Mouse (Mus musculus) hindbrain, embryonic 15.5 days (tissue): ENCODE measurements around the gene Cdiptos. TPM values are rescaled to one million over a fixed set of nuclear protein-coding genes. Genes with fewer than 3 reads are reported as not detected.
A peak's percentile ranks its signal among the peaks of the same experiment; 100 is the strongest.

Experiments
- ATAC-seq: fragments of 200-750 bp; cut with Nextera tagmentation; 2 replicates; pipeline ENCODE4 v1.8.0; 2017; ENCODE audit warnings: low read depth, moderate number of reproducible peaks, moderate TSS enrichment; ENCODE audit not compliant: low FRiP score
- H3K27ac ChIP-seq: fragments of 300-500 bp; sonication (generic); replicated peaks from 2 replicates; pipeline ENCODE4 v1.5.1; 2015; ENCODE audit warnings: mild to moderate bottlenecking, inconsistent platforms
- H3K27me3 ChIP-seq: fragments of 300-500 bp; sonication (generic); 2 replicates; pipeline ENCODE4 v1.6.1; 2015; ENCODE audit warnings: control low read depth, inconsistent platforms
- H3K36me3 ChIP-seq: fragments of 300-500 bp; sonication (generic); 2 replicates; pipeline ENCODE4 v1.6.1; 2015; ENCODE audit warnings: control low read depth, inconsistent platforms
- H3K4me1 ChIP-seq: fragments of 300-500 bp; sonication (generic); replicated peaks from 2 replicates; pipeline ENCODE4 v1.6.1; 2015; ENCODE audit warnings: control low read depth, inconsistent platforms
- H3K4me2 ChIP-seq: fragments of 300-500 bp; sonication (generic); 2 replicates; pipeline ENCODE4 v1.6.1; 2015; ENCODE audit warnings: moderate library complexity, mild to moderate bottlenecking, inconsistent platforms
- H3K4me3 ChIP-seq: fragments of 300-500 bp; sonication (generic); 2 replicates; pipeline ENCODE4 v1.5.1; 2015; ENCODE audit warnings: mild to moderate bottlenecking, inconsistent platforms
- H3K9ac ChIP-seq: fragments of 300-500 bp; sonication (generic); 2 replicates; pipeline ENCODE4 v1.6.1; 2015; ENCODE audit warnings: inconsistent platforms
- H3K9me3 ChIP-seq: fragments of 300-500 bp; sonication (generic); 2 replicates; pipeline ENCODE4 v1.6.1; 2016; ENCODE audit warnings: control low read depth, inconsistent platforms
- WGBS: fragments of 180-500 bp; shearing (Covaris S2); methylation state at CpG from one replicate; pipeline ENCODE4 v1.1.7; 2015; 5-methylcytosine and 5-hydroxymethylcytosine counted together
- polyA plus RNA-seq: library from polyadenylated mRNA; unstranded; fragments of >200 nt; fragmentation: Nextera tagmentation; extraction: Ambion mirVana; gene quantifications from 2 replicates; pipeline ENCODE4 v1.2.1, GENCODE M21; 2015

Gene Cdiptos
- polyA plus RNA-seq, 1 experiment from 2014 or later = 0.67 TPM

GRCm38 (mm10) chr7:126986319-126986718 is 10.4 kb upstream of the Cdiptos start:
- no peak overlapping the region for H3K4me3 ChIP-seq

GRCm38 (mm10) chr7:126984667-126985444 is 9.0 kb upstream of the Cdiptos start:
- H3K9ac ChIP-seq = no peak overlapping the region
- no peak for ATAC-seq
- H3K4me2 ChIP-seq = no peak overlapping the region
- H3K4me1 ChIP-seq = no peaks in the 10 kb centered on the region
- WGBS = 65% methylated on average over 10 of the region's 10 CpGs
- no peaks in the 10 kb centered on the region for H3K9me3 ChIP-seq
- H3K27me3 ChIP-seq = no peaks in the 10 kb centered on the region
- H3K4me3 ChIP-seq = no peak overlapping the region
- H3K27ac ChIP-seq = no peak overlapping the region
- H3K36me3 ChIP-seq = peaks cover 12% of the 10 kb centered on the region; the same call in 1 of the 2 replicates

More at GRCm38 (mm10) chr7:126986319-126986718, 10.4 kb upstream of the Cdiptos start:
- Histone ChIP-seq H3K27me3 (no peaks in the 10 kb centered on the region), H3K4me2 (no peak overlapping the region), H3K27ac (no peak overlapping the region), H3K9ac (no peak overlapping the region), H3K4me1 (no peaks in the 10 kb centered on the region), H3K36me3 (0 out of 2 replicates have a peak, but pooled peaks cover 1% of the 10 kb centered on the region), H3K9me3 (no peaks in the 10 kb centered on the region)
- 53% methylated on average over 9 of the region's 9 CpGs for WGBS
- no peak for ATAC-seq

GRCm38 (mm10) chr7:126983113-126983512 is 7.2 kb upstream of the Cdiptos start:
- 87% methylated on average over 7 of the region's 7 CpGs for WGBS
- peaks cover 23% of the 10 kb centered on the region; the same call in 1 of the 2 replicates for H3K36me3 ChIP-seq
- no peaks in the 10 kb centered on the region for H3K27me3 ChIP-seq
- H3K4me3 ChIP-seq = no peak overlapping the region
- H3K9ac ChIP-seq = no peak overlapping the region
- no peaks in the 10 kb centered on the region for H3K9me3 ChIP-seq
- no peak for ATAC-seq
- no peaks in the 10 kb centered on the region for H3K4me1 ChIP-seq
- H3K27ac ChIP-seq = no peak overlapping the region
- H3K4me2 ChIP-seq = no peak overlapping the region

GRCm38 (mm10) chr7:126982054-126982453 is 6.2 kb upstream of the Cdiptos start:
- peaks cover 10% of the 10 kb centered on the region for H3K4me1 ChIP-seq
- H3K9ac ChIP-seq = no peak overlapping the region
- H3K9me3 ChIP-seq = no peaks in the 10 kb centered on the region
- H3K27me3 ChIP-seq = no peaks in the 10 kb centered on the region
- 87% methylated on average over 4 of the region's 4 CpGs for WGBS
- H3K4me2 ChIP-seq = no peak overlapping the region
- H3K4me3 ChIP-seq = no peak overlapping the region
- H3K27ac ChIP-seq = no peak overlapping the region
- peaks cover 23% of the 10 kb centered on the region; the same call in 1 of the 2 replicates for H3K36me3 ChIP-seq
- no peak for ATAC-seq

GRCm38 (mm10) chr7:126981601-126982000 is 5.7 kb upstream of the Cdiptos start:
- H3K27me3 ChIP-seq = no peaks in the 10 kb centered on the region
- no peak overlapping the region for H3K4me2 ChIP-seq
- no peak overlapping the region for H3K9ac ChIP-seq
- H3K36me3 ChIP-seq = peaks cover 23% of the 10 kb centered on the region; the same call in 1 of the 2 replicates
- ATAC-seq = no peak
- no peak overlapping the region for H3K4me3 ChIP-seq
- no peak overlapping the region for H3K27ac ChIP-seq
- 94% methylated on average over 2 of the region's 2 CpGs for WGBS
- peaks cover 12% of the 10 kb centered on the region for H3K4me1 ChIP-seq
- H3K9me3 ChIP-seq = no peaks in the 10 kb centered on the region

- Histone ChIP-seq H3K4me2 (no peak overlapping the region), H3K4me1 (peaks cover 16% of the 10 kb centered on the region), H3K27me3 (no peaks in the 10 kb centered on the region), H3K9me3 (no peaks in the 10 kb centered on the region), H3K36me3 (peaks cover 23% of the 10 kb centered on the region; the same call in 1 of the 2 replicates), H3K9ac (no peak overlapping the region), H3K4me3 (no peak overlapping the region), H3K27ac (no peak overlapping the region)
- WGBS = 87% methylated on average over 6 of the region's 6 CpGs
- no peak for ATAC-seq
Observed at GRCm38 (mm10) chr7:126978841-126979240, 2.9 kb upstream of the Cdiptos start.

- no peaks in the 10 kb centered on the region for H3K27me3 ChIP-seq
- no peak for ATAC-seq
- 30% methylated on average over 14 of the region's 14 CpGs for WGBS
Observed at GRCm38 (mm10) chr7:126976878-126977459, 1.1 kb upstream of the Cdiptos start.

GRCm38 (mm10) chr7:126975893-126975949 is 177 bp downstream of the Cdiptos start, which contains the start of gene Cdipt:
Cdipt (plus strand) TSS chr7:126975914.
- Histone ChIP-seq H3K27me3 (no peaks in the 10 kb centered on the region), H3K9ac (peak within 1 kb of the TSS; percentile 100), H3K4me3 (peak within 1 kb of the TSS; percentile 99), H3K4me1 (peaks cover 16% of the 10 kb centered on the region), H3K36me3 (peaks cover 33% of the 10 kb centered on the region), H3K9me3 (no peaks in the 10 kb centered on the region), H3K4me2 (peak within 1 kb of the TSS; percentile 71), H3K27ac (peak within 1 kb of the TSS; percentile 99)
- WGBS = 15% methylated on average over 1 of the region's 1 CpGs
- ATAC-seq = no peak

More at GRCm38 (mm10) chr7:126976878-126977459, 1.1 kb upstream of the Cdiptos start:
- peak overlapping the region; percentile 71 for H3K4me2 ChIP-seq
- peaks cover 16% of the 10 kb centered on the region for H3K4me1 ChIP-seq
- peak overlapping the region; percentile 100 for H3K9ac ChIP-seq
- peak overlapping the region; percentile 99 for H3K27ac ChIP-seq
- H3K36me3 ChIP-seq = peaks cover 27% of the 10 kb centered on the region
- H3K4me3 ChIP-seq = peak overlapping the region; percentile 99
- no peaks in the 10 kb centered on the region for H3K9me3 ChIP-seq

- H3K4me1 ChIP-seq = peaks cover 16% of the 10 kb centered on the region
- H3K36me3 ChIP-seq = peaks cover 36% of the 10 kb centered on the region
- no peaks in the 10 kb centered on the region for H3K27me3 ChIP-seq
- ATAC-seq = no peak
- H3K9me3 ChIP-seq = no peaks in the 10 kb centered on the region
- WGBS = 15% methylated on average over 8 of the region's 8 CpGs
- no peak overlapping the region for H3K9ac ChIP-seq
- peak overlapping the region; percentile 71 for H3K4me2 ChIP-seq
- peak overlapping the region; percentile 99 for H3K27ac ChIP-seq
- peak overlapping the region; percentile 99 for H3K4me3 ChIP-seq
Observed at GRCm38 (mm10) chr7:126975493-126975892, 405 bp downstream of the Cdiptos start.

- no peak overlapping the region for H3K4me3 ChIP-seq
- H3K36me3 ChIP-seq = peaks cover 81% of the 10 kb centered on the region
- WGBS = 57% methylated on average over 5 of the region's 6 CpGs
Observed at GRCm38 (mm10) chr7:126967361-126967760, 8.5 kb downstream of the Cdiptos start.

GRCm38 (mm10) chr7:126965568-126965967 is 10.3 kb downstream of the Cdiptos start:
- no peak overlapping the region for H3K9ac ChIP-seq
- H3K36me3 ChIP-seq = peaks cover 81% of the 10 kb centered on the region
- H3K4me1 ChIP-seq = no peaks in the 10 kb centered on the region
- 0 out of 2 replicates have a peak, but pooled peaks cover 7% of the 10 kb centered on the region for H3K27me3 ChIP-seq
- no peak overlapping the region for H3K4me2 ChIP-seq
- 59% methylated on average over 3 of the region's 3 CpGs for WGBS
- no peaks in the 10 kb centered on the region for H3K9me3 ChIP-seq
- ATAC-seq = no peak
- no peak overlapping the region for H3K27ac ChIP-seq
- no peak overlapping the region for H3K4me3 ChIP-seq

More at GRCm38 (mm10) chr7:126967361-126967760, 8.5 kb downstream of the Cdiptos start:
- no peaks in the 10 kb centered on the region for H3K4me1 ChIP-seq
- 0 out of 2 replicates have a peak, but pooled peaks cover 2% of the 10 kb centered on the region for H3K27me3 ChIP-seq
- no peak overlapping the region for H3K27ac ChIP-seq
- no peaks in the 10 kb centered on the region for H3K9me3 ChIP-seq
- H3K4me2 ChIP-seq = no peak overlapping the region
- no peak overlapping the region for H3K9ac ChIP-seq
- no peak for ATAC-seq

GRCm38 (mm10) chr7:126963548-126964286 is 12.2 kb downstream of the Cdiptos start:
- ATAC-seq = no peak
- Histone ChIP-seq H3K4me1 (no peaks in the 10 kb centered on the region), H3K27me3 (0 out of 2 replicates have a peak, but pooled peaks cover 7% of the 10 kb centered on the region), H3K4me2 (no peak overlapping the region), H3K9ac (no peak overlapping the region), H3K27ac (no peak overlapping the region), H3K4me3 (no peak overlapping the region), H3K9me3 (no peaks in the 10 kb centered on the region), H3K36me3 (peaks cover 80% of the 10 kb centered on the region)
- WGBS = 33% methylated on average over 19 of the region's 19 CpGs
